Mouse (Mus musculus): ENCODE data around the gene Gpr65. TPM values are rescaled to one million over a fixed set of nuclear protein-coding genes. Genes with fewer than 3 reads are reported as not detected.

Gpr65 gene
- polyA plus RNA-seq, 1 experiment from 2014 or later = 0.72 TPM

DNA sequence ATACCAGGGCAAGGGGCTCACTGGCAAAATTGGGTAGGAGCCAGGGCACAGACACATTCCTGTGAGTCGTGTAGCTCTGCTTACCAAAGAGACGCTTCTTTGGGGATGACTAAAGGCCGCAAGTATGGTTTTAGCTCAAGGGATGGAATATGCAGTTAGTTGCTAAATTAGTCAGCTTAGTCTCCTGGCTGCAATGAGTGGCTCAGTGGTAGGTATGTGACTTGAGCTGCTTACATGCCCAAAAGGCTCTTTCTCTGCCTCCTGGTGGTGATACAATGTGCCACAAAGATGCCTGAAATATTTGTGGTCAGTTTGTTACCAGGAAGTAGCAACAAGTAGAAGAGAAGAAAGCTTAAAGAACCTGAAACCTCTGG lies 15.0 kb downstream of the Gpr65 start:
- Histone ChIP-seq H3K27ac (ENCODE audit: poor library complexity, severe bottlenecking) (no peak overlapping the region; the same call in 1 of the 2 replicates), H3K4me3 (no peak overlapping the region), H3K4me2 (peak overlapping the region; percentile 1; the same call in 1 of the 2 replicates), H3K36me3 (no peaks in the 10 kb centered on the region), H3K27me3 (replicated peaks) (no peaks in the 10 kb centered on the region), H3K4me1 (replicated peaks) (peaks cover 8% of the 10 kb centered on the region), H3K9me3 (replicated peaks) (no peaks in the 10 kb centered on the region), H3K9ac (no peak overlapping the region)
- no peak for ATAC-seq (ENCODE audit: insufficient number of reproducible peaks, low FRiP score)
- WGBS = 37% methylated on average over 3 of the region's 3 CpGs

DNA sequence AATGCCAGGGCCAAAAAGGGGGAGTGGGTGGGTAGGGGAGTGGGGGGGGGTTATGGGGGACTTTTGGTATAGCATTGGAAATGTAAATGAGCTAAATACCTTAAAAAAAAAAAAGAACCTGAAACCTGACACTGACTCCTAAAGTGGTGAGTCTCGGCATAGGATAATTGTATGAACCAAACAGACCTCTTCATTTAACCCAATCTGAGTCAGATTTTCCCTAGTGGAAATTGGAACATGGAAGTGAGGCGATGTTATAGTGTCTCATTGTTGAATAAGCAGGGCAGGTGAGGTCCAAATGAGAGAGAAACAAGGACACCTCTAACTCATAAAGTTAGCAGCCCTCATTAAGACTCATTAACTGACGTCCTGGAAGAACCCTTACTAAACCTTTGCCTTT lies 16.0 kb downstream of the Gpr65 start:
- H3K27ac ChIP-seq (ENCODE audit: poor library complexity, severe bottlenecking) = no peak overlapping the region
- H3K4me2 ChIP-seq = no peak overlapping the region
- H3K4me1 ChIP-seq (replicated peaks) = peaks cover 8% of the 10 kb centered on the region
- 86% methylated on average over 3 of the region's 3 CpGs for WGBS
- H3K36me3 ChIP-seq = no peaks in the 10 kb centered on the region
- H3K9me3 ChIP-seq (replicated peaks) = no peaks in the 10 kb centered on the region
- ATAC-seq (ENCODE audit: insufficient number of reproducible peaks, low FRiP score) = no peak
- no peak overlapping the region for H3K9ac ChIP-seq
- no peak overlapping the region for H3K4me3 ChIP-seq
- no peaks in the 10 kb centered on the region for H3K27me3 ChIP-seq (replicated peaks)

DNA sequence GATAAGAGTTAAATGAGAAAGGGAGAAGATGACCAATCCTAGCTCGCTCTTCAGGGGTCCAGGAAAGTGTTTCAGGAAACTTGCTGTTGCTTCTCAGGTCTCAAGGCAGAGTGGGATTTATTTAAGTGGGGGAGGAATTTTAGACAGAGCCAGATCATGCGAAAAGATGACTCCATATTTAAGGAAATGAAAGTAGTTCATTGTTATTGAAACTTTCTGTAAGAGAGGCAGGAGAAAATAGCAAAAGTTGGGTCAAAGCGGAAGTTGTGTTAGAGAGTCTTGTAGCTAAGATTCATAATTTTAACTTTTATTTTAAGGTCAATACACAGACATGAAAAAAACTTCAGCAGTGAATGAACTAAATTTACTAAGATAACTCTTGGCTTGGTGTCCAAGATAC lies 22.0 kb downstream of the Gpr65 start:
- no peaks in the 10 kb centered on the region for H3K27me3 ChIP-seq (replicated peaks)
- H3K27ac ChIP-seq (ENCODE audit: poor library complexity, severe bottlenecking) = no peak overlapping the region
- WGBS = 74% methylated on average over 3 of the region's 3 CpGs
- ATAC-seq (ENCODE audit: insufficient number of reproducible peaks, low FRiP score) = no peak
- peaks cover 12% of the 10 kb centered on the region for H3K4me1 ChIP-seq (replicated peaks)
- H3K36me3 ChIP-seq = no peaks in the 10 kb centered on the region
- H3K4me2 ChIP-seq = no peak overlapping the region
- H3K9me3 ChIP-seq (replicated peaks) = no peaks in the 10 kb centered on the region
- H3K9ac ChIP-seq = no peak overlapping the region
- no peak overlapping the region for H3K4me3 ChIP-seq

DNA sequence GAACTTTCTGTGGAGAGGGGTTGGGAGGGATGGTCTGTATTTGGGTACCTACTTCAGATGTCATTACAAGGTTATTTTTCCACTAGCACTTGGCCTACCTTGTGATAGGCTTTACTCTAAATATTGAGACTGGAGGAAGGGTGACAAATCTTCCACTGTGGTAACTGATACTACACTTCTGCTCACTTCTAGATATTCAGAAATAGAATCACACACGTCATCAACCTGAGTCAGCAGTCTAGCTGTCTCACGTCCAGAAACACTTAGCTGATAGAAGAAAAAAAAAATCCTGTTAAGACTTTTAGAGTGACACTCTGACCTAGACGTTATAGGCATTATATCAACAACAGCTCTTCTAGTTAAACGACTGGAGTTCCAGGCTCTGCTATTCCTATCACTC lies 23.8 kb downstream of the Gpr65 start:
- H3K27me3 ChIP-seq (replicated peaks) = no peaks in the 10 kb centered on the region
- no peaks in the 10 kb centered on the region for H3K9me3 ChIP-seq (replicated peaks)
- peak overlapping the region; percentile 54; the same call in 1 of the 2 replicates for H3K27ac ChIP-seq (ENCODE audit: poor library complexity, severe bottlenecking)
- 15% methylated on average over 4 of the region's 4 CpGs for WGBS
- H3K4me1 ChIP-seq (replicated peaks) = peaks cover 12% of the 10 kb centered on the region
- H3K4me2 ChIP-seq = no peak overlapping the region
- H3K9ac ChIP-seq = no peak overlapping the region
- no peaks in the 10 kb centered on the region for H3K36me3 ChIP-seq
- ATAC-seq (ENCODE audit: insufficient number of reproducible peaks, low FRiP score) = no peak
- no peak overlapping the region for H3K4me3 ChIP-seq

DNA sequence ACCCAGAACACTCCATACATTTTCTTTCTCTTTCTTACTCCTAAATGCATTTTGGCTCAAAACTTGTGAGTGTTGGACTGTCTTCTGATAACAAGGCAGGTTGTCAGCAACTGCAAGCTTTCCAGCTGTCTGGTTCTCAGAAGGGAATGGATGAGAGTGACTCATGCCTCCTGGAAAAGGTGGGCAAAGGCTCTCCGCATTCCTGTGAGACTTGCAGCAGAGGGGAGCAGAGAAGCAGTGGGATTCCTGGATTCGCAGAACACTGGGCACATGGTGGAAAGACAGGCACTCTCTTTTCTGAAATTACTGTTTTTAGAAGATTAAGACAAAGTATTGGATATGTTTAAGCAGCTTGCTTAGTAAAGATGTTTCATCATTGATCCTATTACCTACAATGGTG lies 25.8 kb downstream of the Gpr65 start:
- H3K27me3 ChIP-seq (replicated peaks) = no peaks in the 10 kb centered on the region
- no peak overlapping the region for H3K27ac ChIP-seq (ENCODE audit: poor library complexity, severe bottlenecking)
- no peak overlapping the region for H3K9ac ChIP-seq
- H3K36me3 ChIP-seq = no peaks in the 10 kb centered on the region
- H3K4me2 ChIP-seq = no peak overlapping the region
- H3K4me1 ChIP-seq (replicated peaks) = peaks cover 12% of the 10 kb centered on the region
- 60% methylated on average over 2 of the region's 2 CpGs for WGBS
- no peak overlapping the region for H3K4me3 ChIP-seq
- no peaks in the 10 kb centered on the region for H3K9me3 ChIP-seq (replicated peaks)
- ATAC-seq (ENCODE audit: insufficient number of reproducible peaks, low FRiP score) = no peak

DNA sequence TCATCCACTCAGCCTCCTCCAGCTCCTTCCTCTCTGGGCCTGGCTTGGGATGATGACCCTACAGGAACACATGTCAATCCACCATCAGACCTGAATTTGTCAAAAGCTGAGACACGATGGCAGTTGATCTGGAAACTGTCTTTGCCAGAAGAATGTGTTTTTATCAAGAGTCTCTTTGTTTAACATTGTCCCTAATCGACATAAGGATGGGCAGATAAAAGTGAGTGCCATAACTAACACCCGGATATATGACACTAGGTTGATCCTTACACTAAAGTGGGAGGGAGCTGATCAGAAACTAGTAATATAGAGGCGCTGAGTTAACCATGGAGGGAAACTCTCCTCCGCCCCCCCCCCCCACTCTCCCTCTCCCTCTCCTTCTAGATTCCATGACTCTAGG lies 33.5 kb downstream of the Gpr65 start:
- no peaks in the 10 kb centered on the region for H3K36me3 ChIP-seq
- H3K4me3 ChIP-seq = no peak overlapping the region
- H3K4me1 ChIP-seq (replicated peaks) = peaks cover 13% of the 10 kb centered on the region
- no peak for ATAC-seq (ENCODE audit: insufficient number of reproducible peaks, low FRiP score)
- no peak overlapping the region for H3K27ac ChIP-seq (ENCODE audit: poor library complexity, severe bottlenecking)
- H3K9ac ChIP-seq = no peak overlapping the region
- WGBS = 42% methylated on average over 5 of the region's 5 CpGs
- no peak overlapping the region for H3K4me2 ChIP-seq
- H3K9me3 ChIP-seq (replicated peaks) = no peaks in the 10 kb centered on the region
- no peaks in the 10 kb centered on the region for H3K27me3 ChIP-seq (replicated peaks)

DNA sequence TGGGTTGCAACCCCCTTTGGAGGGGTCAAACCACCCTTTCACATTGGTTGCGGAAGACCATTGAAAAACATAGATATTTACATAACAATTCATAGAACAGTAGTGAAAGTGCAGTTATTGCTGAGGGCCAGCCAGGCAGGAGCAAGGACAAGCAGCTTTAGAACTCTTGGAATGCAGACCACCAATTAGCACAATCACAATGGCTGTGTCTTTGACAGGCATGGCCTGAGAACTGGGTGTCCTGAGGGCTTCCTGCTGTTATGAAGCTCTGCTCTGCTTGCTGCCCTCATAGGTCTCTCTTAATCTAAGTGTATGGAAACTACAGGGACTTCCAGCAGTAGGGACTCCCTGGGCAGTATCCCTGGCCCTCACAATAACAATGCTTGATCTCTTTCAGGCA lies 34.6 kb downstream of the Gpr65 start:
- Histone ChIP-seq H3K4me1 (replicated peaks) (peaks cover 13% of the 10 kb centered on the region), H3K27me3 (replicated peaks) (no peaks in the 10 kb centered on the region), H3K9me3 (replicated peaks) (no peaks in the 10 kb centered on the region), H3K4me3 (no peak overlapping the region), H3K27ac (ENCODE audit: poor library complexity, severe bottlenecking) (no peak overlapping the region), H3K36me3 (no peaks in the 10 kb centered on the region), H3K4me2 (no peak overlapping the region), H3K9ac (no peak overlapping the region)
- WGBS = 89% methylated on average over 1 of the region's 1 CpGs
- ATAC-seq (ENCODE audit: insufficient number of reproducible peaks, low FRiP score) = no peak

DNA sequence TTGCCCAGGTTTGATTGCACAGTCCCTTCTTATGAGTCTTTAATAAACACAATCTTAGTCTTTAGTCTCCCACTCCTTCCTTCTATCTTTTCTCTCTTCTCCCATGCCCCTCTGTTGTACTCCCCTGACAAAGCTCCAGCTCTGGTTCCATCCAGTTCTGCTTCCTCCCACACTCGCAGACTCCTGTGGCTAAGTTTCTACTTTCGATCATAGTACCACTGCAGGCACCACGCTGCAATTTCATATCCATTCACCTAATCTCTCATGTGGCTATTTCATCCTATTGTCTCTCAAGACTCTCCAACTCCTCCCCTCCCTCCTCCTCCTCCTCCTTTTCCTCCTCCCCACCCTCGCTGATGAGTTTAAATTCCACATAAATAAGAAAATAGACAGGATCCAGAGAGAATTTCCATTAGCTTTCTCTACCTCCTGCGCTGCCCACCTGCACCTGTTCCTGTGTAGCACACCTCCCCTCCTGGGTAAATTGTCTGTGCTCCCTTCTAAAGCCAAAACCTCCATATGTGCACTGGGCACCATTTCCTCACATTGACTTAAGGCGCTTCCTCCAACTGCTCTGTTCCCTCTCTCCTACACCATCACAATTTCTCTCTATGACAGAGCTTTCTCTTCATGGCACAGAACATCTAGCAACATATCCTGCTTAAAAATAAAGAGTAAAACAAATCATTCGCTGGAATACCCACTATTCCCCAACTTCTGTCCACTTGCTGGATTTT lies 38.9 kb downstream of the Gpr65 start:
- Histone ChIP-seq H3K27ac (ENCODE audit: poor library complexity, severe bottlenecking) (no peak overlapping the region), H3K4me3 (no peak overlapping the region), H3K4me1 (replicated peaks) (peaks cover 7% of the 10 kb centered on the region), H3K9ac (no peak overlapping the region), H3K36me3 (no peaks in the 10 kb centered on the region), H3K4me2 (no peak overlapping the region), H3K27me3 (replicated peaks) (no peaks in the 10 kb centered on the region), H3K9me3 (replicated peaks) (no peaks in the 10 kb centered on the region)
- WGBS = 78% methylated on average over 7 of the region's 7 CpGs
- ATAC-seq (ENCODE audit: insufficient number of reproducible peaks, low FRiP score) = no peak

DNA sequence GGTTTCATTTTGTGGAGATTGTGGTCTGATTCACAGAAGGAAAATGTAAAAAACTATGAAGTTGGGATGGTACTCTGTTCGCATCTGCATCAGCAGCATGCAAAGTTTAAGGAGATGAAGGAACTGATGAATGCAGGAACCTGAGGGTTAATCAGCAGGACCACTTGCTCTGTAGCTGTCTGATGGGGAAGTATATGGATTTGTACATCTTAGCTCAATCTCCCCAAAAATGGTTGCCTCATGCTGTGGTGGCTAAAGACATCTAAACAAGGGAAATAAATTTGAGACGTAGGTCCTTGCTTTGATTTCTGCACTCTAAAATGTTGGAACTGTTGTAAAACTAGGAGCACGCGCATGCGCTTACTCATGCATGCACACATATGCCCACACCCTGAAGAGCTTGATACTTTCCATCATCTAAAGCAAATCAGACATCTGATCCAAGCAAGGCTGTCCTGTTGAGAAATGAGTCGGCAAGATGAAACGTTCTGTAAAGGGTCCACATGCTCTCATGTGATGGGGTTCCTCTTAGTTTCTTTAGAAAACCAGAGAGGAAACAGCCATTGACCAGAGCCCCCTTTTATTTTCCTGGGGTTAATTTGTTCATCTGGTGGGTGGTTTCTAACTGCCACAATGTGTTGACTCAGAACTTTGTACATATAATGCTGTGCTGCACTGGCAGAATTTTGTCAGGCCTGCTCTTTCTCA lies 43.1 kb downstream of the Gpr65 start:
- no peak for ATAC-seq (ENCODE audit: insufficient number of reproducible peaks, low FRiP score)

DNA sequence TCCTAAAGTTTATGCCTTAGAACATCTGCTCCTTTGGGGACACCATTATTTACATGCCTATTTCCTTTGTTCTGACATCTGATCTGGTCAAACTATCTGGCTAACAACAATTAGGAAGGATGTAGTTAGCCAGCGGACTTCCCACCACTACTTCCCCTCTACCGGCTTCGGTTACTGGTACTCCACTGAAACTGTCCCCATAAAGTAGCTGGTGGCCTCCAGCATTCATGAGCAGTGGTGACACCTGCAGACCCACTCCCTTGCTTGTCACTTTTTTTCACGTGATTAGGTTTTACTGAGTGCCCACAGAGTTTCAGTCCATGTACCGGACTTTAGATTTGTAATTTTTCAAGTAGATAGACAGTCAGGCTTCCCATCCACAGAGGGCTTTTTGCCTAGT lies 47.5 kb downstream of the Gpr65 start:
- Histone ChIP-seq H3K27ac (ENCODE audit: poor library complexity, severe bottlenecking) (no peak overlapping the region), H3K36me3 (no peaks in the 10 kb centered on the region)

More for the DNA sequence above, 43.1 kb downstream of the Gpr65 start:
- Histone ChIP-seq H3K27me3 (replicated peaks) (no peaks in the 10 kb centered on the region), H3K9ac (no peak overlapping the region), H3K4me3 (no peak overlapping the region), H3K4me1 (replicated peaks) (no peaks in the 10 kb centered on the region), H3K9me3 (replicated peaks) (no peaks in the 10 kb centered on the region), H3K36me3 (no peaks in the 10 kb centered on the region), H3K4me2 (no peak overlapping the region), H3K27ac (ENCODE audit: poor library complexity, severe bottlenecking) (no peak overlapping the region)
- WGBS = 87% methylated on average over 7 of the region's 7 CpGs

DNA sequence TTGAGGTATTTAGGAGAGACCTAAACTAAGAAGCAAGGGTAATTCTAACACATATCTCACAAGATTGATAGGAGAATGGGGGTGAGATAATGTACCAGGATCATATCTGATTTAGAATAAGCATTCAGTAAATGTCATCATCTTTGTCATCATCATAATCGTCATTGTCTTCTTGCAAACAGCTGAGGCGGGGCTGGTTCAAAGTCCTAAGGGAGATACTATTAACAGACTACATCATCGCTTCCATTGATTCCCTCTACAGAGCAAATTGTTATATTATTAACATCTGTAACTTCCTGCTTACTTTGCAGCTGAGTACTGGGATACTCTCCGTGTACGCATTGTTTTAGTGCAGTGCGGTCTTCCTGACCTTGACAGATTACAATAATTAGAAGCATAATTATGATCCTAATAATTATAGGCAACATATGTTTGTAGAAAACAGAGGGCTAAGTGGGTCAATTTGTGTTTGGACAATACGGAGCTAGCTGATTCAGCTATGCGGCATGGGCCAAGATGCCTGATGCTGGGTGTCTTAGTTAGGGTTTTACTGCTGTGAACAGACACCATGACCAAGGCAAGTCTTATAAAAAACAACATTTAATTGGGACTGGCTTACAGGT lies 49.4 kb downstream of the Gpr65 start:
- WGBS = 87% methylated on average over 8 of the region's 8 CpGs
- H3K9me3 ChIP-seq (replicated peaks) = no peaks in the 10 kb centered on the region
- H3K4me2 ChIP-seq = no peak overlapping the region

More for the DNA sequence above, 47.5 kb downstream of the Gpr65 start:
- H3K9ac ChIP-seq = no peak overlapping the region
- no peak overlapping the region for H3K4me2 ChIP-seq
- no peaks in the 10 kb centered on the region for H3K27me3 ChIP-seq (replicated peaks)
- no peaks in the 10 kb centered on the region for H3K4me1 ChIP-seq (replicated peaks)
- ATAC-seq (ENCODE audit: insufficient number of reproducible peaks, low FRiP score) = no peak
- 72% methylated on average over 5 of the region's 5 CpGs for WGBS
- no peaks in the 10 kb centered on the region for H3K9me3 ChIP-seq (replicated peaks)
- no peak overlapping the region for H3K4me3 ChIP-seq

More for the DNA sequence above, 49.4 kb downstream of the Gpr65 start:
- no peak overlapping the region for H3K9ac ChIP-seq
- H3K27me3 ChIP-seq (replicated peaks) = no peaks in the 10 kb centered on the region
- no peaks in the 10 kb centered on the region for H3K36me3 ChIP-seq
- no peaks in the 10 kb centered on the region for H3K4me1 ChIP-seq (replicated peaks)
- H3K27ac ChIP-seq (ENCODE audit: poor library complexity, severe bottlenecking) = no peak overlapping the region
- no peak overlapping the region for H3K4me3 ChIP-seq
- ATAC-seq (ENCODE audit: insufficient number of reproducible peaks, low FRiP score) = no peak
